Comparison of ENCODE assay signal across 30 mouse cellular contexts in genomic region chr5:118809588-118809987, GRCm38 (mm10).
DNase-seq lines count a peak whose midpoint lies in the region; ATAC-seq lines count a peak whose summit lies in the region.
"Had no signal": no experiment of that assay in that cellular context is flagged by ENCODE, and none has a peak within 500 bp of the region (broad histone marks: within the 10 kb centered on the region; RNA-seq: fewer than 3 reads in every experiment).

No protein-coding gene starts in this region.

- DNase-seq in urinary bladder, postnatal 36 days (ENCODE audit: low spot score in 2 of 2): peak; percentile 23 to 46
- no peak for DNase-seq in urinary bladder, postnatal 4 days (ENCODE audit: low spot score in 2 of 2)
- peak; percentile 45 for DNase-seq in gonadal fat pad, adult 2 months (ENCODE audit: low read depth)
- no peak for DNase-seq in c-Kit-positive CD71-positive TER-119-positive erythroid progenitor cells, embryonic 14.5 days (ENCODE audit: low spot score)
- no peak for DNase-seq in spleen, postnatal 36 days (ENCODE audit: low spot score in 2 of 2)
- DNase-seq in embryo, embryonic 10 days (ENCODE audit: low spot score): no peak
- DNase-seq: adrenal gland, postnatal 25 days; cerebellum, adult 11-12 months; cerebellum, postnatal 25 days; embryo, embryonic 11 days; gastrocnemius, postnatal 10 days; heart, postnatal 10 days; kidney, adult 18-20 months; kidney, postnatal 14 days; lung, embryonic 14.5 days; retina, postnatal 1 day; right cerebral cortex, postnatal 25 days; spleen, adult 18-20 months; thymus, postnatal 25 days had no signal

- 0 out of 2 replicates have a peak, but pooled peaks have one; percentile 27 for ATAC-seq in limb, embryonic 15.5 days (ENCODE audit: insufficient number of reproducible peaks, low FRiP score, low TSS enrichment, low read depth)
- ATAC-seq: forebrain, embryonic 15.5 days; hindbrain, embryonic 16.5 days; midbrain, embryonic 13.5 days had no signal

- H3K9ac ChIP-seq in limb, embryonic 15.5 days: no peak overlapping the region
- H3K9ac ChIP-seq: embryonic facial prominence, embryonic 15.5 days; forebrain, embryonic 15.5 days; heart, embryonic 12.5 days; limb, embryonic 13.5 days; liver, embryonic 14.5 days; lung, embryonic 14.5 days; midbrain, embryonic 13.5 days; neural tube, embryonic 12.5 days had no signal

- no peak overlapping the region for H3K4me3 ChIP-seq in limb, embryonic 15.5 days
- H3K4me3 ChIP-seq: embryonic facial prominence, embryonic 15.5 days; forebrain, embryonic 15.5 days; heart, embryonic 12.5 days; hindbrain, embryonic 10.5 days; limb, embryonic 13.5 days; megakaryocyte, embryonic 14.5 days; midbrain, embryonic 13.5 days; neural tube, embryonic 12.5 days had no signal

- no peaks in the 10 kb centered on the region for H3K9me3 ChIP-seq in limb, embryonic 15.5 days
- H3K9me3 ChIP-seq: embryonic facial prominence, embryonic 15.5 days; forebrain, embryonic 15.5 days; heart, embryonic 12.5 days; hindbrain, embryonic 10.5 days; limb, embryonic 13.5 days; megakaryocyte, embryonic 14.5 days; midbrain, embryonic 13.5 days; neural tube, embryonic 12.5 days had no signal

- H3K36me3 ChIP-seq in limb, embryonic 15.5 days: no peaks in the 10 kb centered on the region
- H3K36me3 ChIP-seq: embryonic facial prominence, embryonic 15.5 days; forebrain, embryonic 15.5 days; heart, embryonic 12.5 days; hindbrain, embryonic 10.5 days; limb, embryonic 13.5 days; midbrain, embryonic 13.5 days; neural tube, embryonic 12.5 days had no signal

- H3K27ac ChIP-seq in limb, embryonic 15.5 days: no peak overlapping the region
- H3K27ac ChIP-seq: embryonic facial prominence, embryonic 15.5 days; forebrain, embryonic 15.5 days; hindbrain, embryonic 10.5 days; limb, embryonic 13.5 days; liver, embryonic 14.5 days; midbrain, embryonic 13.5 days; neural tube, embryonic 12.5 days had no signal

- no peak overlapping the region for H3K4me2 ChIP-seq in limb, embryonic 15.5 days
- H3K4me2 ChIP-seq: embryonic facial prominence, embryonic 15.5 days; forebrain, embryonic 15.5 days; heart, embryonic 12.5 days; limb, embryonic 13.5 days; lung, embryonic 14.5 days; midbrain, embryonic 13.5 days; neural tube, embryonic 12.5 days had no signal

- 53% methylated on average over 5 of the region's 5 CpGs for WGBS in limb, embryonic 15.5 days

- peaks cover 6% of the 10 kb centered on the region; the same call in 1 of the 2 replicates for H3K4me1 ChIP-seq in limb, embryonic 15.5 days
- H3K4me1 ChIP-seq: forebrain, embryonic 15.5 days; megakaryocyte, embryonic 14.5 days; midbrain, embryonic 13.5 days; neural tube, embryonic 12.5 days had no signal

- 0 out of 2 replicates have a peak, but pooled peaks cover 12% of the 10 kb centered on the region for H3K27me3 ChIP-seq in limb, embryonic 15.5 days
- H3K27me3 ChIP-seq: embryonic facial prominence, embryonic 15.5 days; forebrain, embryonic 15.5 days; heart, embryonic 12.5 days; neural tube, embryonic 12.5 days had no signal

Comparison
In these comparisons a context has a peak if more than half of its experiments do, and no peak if none do; other contexts are left out.
1. DNase-seq: peak in urinary bladder, postnatal 36 days (2 of 2) and gonadal fat pad, adult 2 months (single experiment); none in urinary bladder, postnatal 4 days (0 of 2), c-Kit-positive CD71-positive TER-119-positive erythroid progenitor cells, embryonic 14.5 days (single experiment), spleen, postnatal 36 days (0 of 2) and embryo, embryonic 10 days (single experiment).